Mouse (Mus musculus): ENCODE results near the gene Celsr3. TPM values are rescaled to one million over a fixed set of nuclear protein-coding genes. Genes with fewer than 3 reads are reported as not detected.

The Celsr3 gene
- total and polyA plus RNA-seq, 3 experiments, result 0.03 to 0.12 TPM; not detected in 1

DNA sequence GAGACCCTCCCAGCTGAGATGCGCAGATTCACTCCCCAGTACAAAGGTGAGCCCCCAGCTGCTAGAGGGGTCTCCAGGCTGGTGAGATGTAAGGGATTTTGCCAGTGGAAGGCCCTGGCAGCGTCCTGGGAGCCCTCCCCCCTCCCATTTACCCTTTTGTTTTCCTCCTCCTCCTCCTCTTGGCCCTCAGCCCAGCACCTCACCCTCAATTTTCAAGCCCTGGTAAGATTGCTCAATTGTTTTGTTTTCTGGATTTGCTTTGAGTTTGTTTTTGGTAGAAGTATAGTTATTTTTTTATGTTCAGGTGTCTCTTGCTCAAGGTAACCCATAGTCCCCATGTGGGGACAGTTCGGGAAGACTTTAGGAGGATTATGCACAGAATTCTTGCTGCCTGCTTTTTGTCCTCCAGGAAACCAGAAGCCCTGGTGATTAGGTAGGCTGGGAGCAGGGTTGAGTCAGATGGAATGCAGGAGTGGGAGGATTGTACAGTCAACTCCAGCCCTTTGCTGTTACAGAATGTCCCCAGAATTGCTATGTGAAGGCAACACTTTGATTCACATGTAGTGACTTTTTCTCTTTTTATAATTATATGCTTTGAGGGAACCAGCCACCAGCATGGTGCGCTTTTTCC is 29.7 kb upstream of the Celsr3 start:
- Histone ChIP-seq H3K9ac (ENCODE audit: control insufficient read depth, low read depth, low read length, poor library complexity, severe bottlenecking) (no peak overlapping the region), H3K4me3 (ENCODE audit: control insufficient read depth in 1 of 2, insufficient read depth in 1 of 2, low read depth in 2 of 2, low read length in 2 of 2) (no peak overlapping the region), H3K27ac (ENCODE audit: control insufficient read depth, low read depth, low read length) (no peak overlapping the region)

DNA sequence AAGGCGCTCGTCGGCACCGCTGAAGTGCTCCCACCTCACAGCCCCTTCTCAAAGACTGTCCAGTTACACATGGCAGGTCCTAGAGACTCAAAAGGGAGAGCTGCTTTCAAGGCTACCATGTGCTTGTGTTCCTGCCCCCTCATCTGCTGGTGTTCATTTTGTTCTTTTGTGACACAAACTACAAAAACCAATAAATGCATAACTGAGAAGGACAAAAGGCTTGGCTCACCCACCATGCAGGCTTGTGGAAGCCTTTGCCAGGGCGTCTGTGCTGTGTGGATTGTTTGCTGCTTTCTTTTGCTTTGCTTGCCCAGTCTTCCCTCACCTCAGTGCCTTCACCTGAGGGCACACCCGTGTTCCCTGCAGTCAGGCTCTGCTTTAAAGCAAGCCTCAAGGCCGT is 28.6 kb upstream of the Celsr3 start:
- Histone ChIP-seq H3K9me3 (replicated peaks; ENCODE audit: insufficient read depth, low read length) (no peaks in the 10 kb centered on the region), H3K4me3 (ENCODE audit: control insufficient read depth in 1 of 2, insufficient read depth in 1 of 2, low read depth in 2 of 2, low read length in 2 of 2) (no peak overlapping the region), H3K79me2 (ENCODE audit: control insufficient read depth, insufficient read depth, low read length, poor library complexity) (peaks cover 23% of the 10 kb centered on the region), H3K27ac (ENCODE audit: control insufficient read depth, low read depth, low read length) (no peak overlapping the region), H3K4me1 (ENCODE audit: control insufficient read depth in 1 of 2, insufficient read depth in 2 of 2, low read length in 2 of 2) (peaks cover 4 to 5% of the 10 kb centered on the region in 2 experiments), H3K9ac (ENCODE audit: control insufficient read depth, low read depth, low read length, poor library complexity, severe bottlenecking) (no peak overlapping the region), H3K36me3 (ENCODE audit: control insufficient read depth in 1 of 2, insufficient read depth in 2 of 2, low read length in 2 of 2) (peaks cover 10 to 11% of the 10 kb centered on the region in 2 experiments), H3K27me3 (ENCODE audit: control insufficient read depth in 1 of 2, insufficient read depth in 2 of 2, low read length in 2 of 2) (no peaks in the 10 kb centered on the region)
- TF ChIP-seq POLR2A (IDR thresholded peaks at IDR 0.05; ENCODE audit: control insufficient read depth in 1 of 2, insufficient read depth in 1 of 2, low read depth in 1 of 2, low read length in 2 of 2, poor library complexity in 1 of 2), result no peak
- DNase-seq (ENCODE audit: low read depth, low spot score), result no peak

More for the DNA sequence above, 29.7 kb upstream of the Celsr3 start:
- DNase-seq (ENCODE audit: low read depth, low spot score), result no peak
- H3K4me1 ChIP-seq (ENCODE audit: control insufficient read depth in 1 of 2, insufficient read depth in 2 of 2, low read length in 2 of 2), result peaks cover 10 to 11% of the 10 kb centered on the region in 2 experiments
- peaks cover 24% of the 10 kb centered on the region for H3K79me2 ChIP-seq (ENCODE audit: control insufficient read depth, insufficient read depth, low read length, poor library complexity)
- no peak for TF ChIP-seq MAFK (IDR thresholded peaks at IDR 0.05; ENCODE audit: borderline replicate concordance, low read depth, low read length)
- TF ChIP-seq NELFE (IDR thresholded peaks at IDR 0.05; ENCODE audit: low read depth, low read length), result no peak
- no peak for TF ChIP-seq RAD21 (IDR thresholded peaks at IDR 0.05; ENCODE audit: low read depth, low read length)
- TF ChIP-seq HCFC1 (IDR thresholded peaks at IDR 0.05; ENCODE audit: low read depth, low read length), result no peak
- H3K9me3 ChIP-seq (replicated peaks; ENCODE audit: insufficient read depth, low read length), result no peaks in the 10 kb centered on the region
- no peaks in the 10 kb centered on the region for H3K27me3 ChIP-seq (ENCODE audit: control insufficient read depth in 1 of 2, insufficient read depth in 2 of 2, low read length in 2 of 2)
- peaks cover 3 to 18% of the 10 kb centered on the region in 2 experiments for H3K36me3 ChIP-seq (ENCODE audit: control insufficient read depth in 1 of 2, insufficient read depth in 2 of 2, low read length in 2 of 2)

DNA sequence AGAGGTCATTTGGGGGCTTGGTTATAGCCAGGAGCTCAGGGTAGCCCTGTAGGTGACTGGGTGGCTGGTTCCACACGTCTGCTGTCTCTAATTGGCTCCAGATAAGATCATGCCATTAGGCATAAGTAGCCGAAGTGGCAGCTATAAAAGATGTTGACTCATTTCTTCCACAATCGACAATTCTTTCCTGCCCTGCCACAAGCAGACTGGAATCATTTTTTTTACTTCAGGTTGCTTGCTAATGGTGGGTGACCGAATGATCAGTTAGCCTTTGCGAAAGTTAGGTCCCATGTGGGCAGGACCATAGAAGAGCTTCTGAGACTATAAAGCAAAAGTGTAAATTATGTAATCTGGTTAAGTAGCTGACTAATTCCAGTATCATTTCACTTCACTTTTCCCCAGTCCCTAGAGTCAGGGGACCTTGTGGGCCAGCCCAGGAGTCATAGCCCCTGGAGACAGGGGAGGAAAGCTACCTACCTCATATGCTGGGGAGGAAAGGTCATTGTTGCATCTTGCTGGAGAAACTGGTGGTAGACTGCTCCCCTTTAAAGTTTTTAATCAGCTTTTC is 27.5 kb upstream of the Celsr3 start:
- H3K9me3 ChIP-seq (replicated peaks; ENCODE audit: insufficient read depth, low read length), result no peaks in the 10 kb centered on the region
- TF ChIP-seq RCOR1 (IDR thresholded peaks at IDR 0.05; ENCODE audit: low read depth, low read length) (no peak), MXI1 (IDR thresholded peaks at IDR 0.05; ENCODE audit: low read depth, low read length) (no peak), KAT2A (conservative IDR thresholded peaks at IDR 0.05; ENCODE audit: low read depth, low read length) (no peak), ETS1 (IDR thresholded peaks at IDR 0.05; ENCODE audit: low read depth, low read length) (no peak), CHD1 (IDR thresholded peaks at IDR 0.05; ENCODE audit: low read depth, low read length) (no peak), ZNF384 (IDR thresholded peaks at IDR 0.05; ENCODE audit: low read depth, low read length) (no peak), ZMIZ1 (IDR thresholded peaks at IDR 0.05; ENCODE audit: low read depth, low read length) (no peak), MYB (IDR thresholded peaks at IDR 0.05; ENCODE audit: low read depth, low read length) (no peak), MAFK (IDR thresholded peaks at IDR 0.05; ENCODE audit: borderline replicate concordance, low read depth, low read length) (no peak), HCFC1 (IDR thresholded peaks at IDR 0.05; ENCODE audit: low read depth, low read length) (no peak), CHD2 (IDR thresholded peaks at IDR 0.05; ENCODE audit: low read length) (no peak), SIN3A (IDR thresholded peaks at IDR 0.05; ENCODE audit: low read length) (no peak), TAL1 (IDR thresholded peaks at IDR 0.05; ENCODE audit: low read length) (no peak), NELFE (IDR thresholded peaks at IDR 0.05; ENCODE audit: low read depth, low read length) (no peak), NRF1 (IDR thresholded peaks at IDR 0.05; ENCODE audit: insufficient read depth, low read depth, low read length, poor library complexity, severe bottlenecking) (no peak)
- DNase-seq (ENCODE audit: low read depth, low spot score), result no peak

More for the DNA sequence above, 27.5 kb upstream of the Celsr3 start:
- Histone ChIP-seq H3K9ac (ENCODE audit: control insufficient read depth, low read depth, low read length, poor library complexity, severe bottlenecking) (no peak overlapping the region), H3K27ac (ENCODE audit: control insufficient read depth, low read depth, low read length) (no peak overlapping the region), H3K79me2 (ENCODE audit: control insufficient read depth, insufficient read depth, low read length, poor library complexity) (peaks cover 16% of the 10 kb centered on the region), H3K27me3 (ENCODE audit: control insufficient read depth in 1 of 2, insufficient read depth in 2 of 2, low read length in 2 of 2) (no peaks in the 10 kb centered on the region), H3K4me3 (ENCODE audit: control insufficient read depth in 1 of 2, insufficient read depth in 1 of 2, low read depth in 2 of 2, low read length in 2 of 2) (no peak overlapping the region), H3K4me1 (ENCODE audit: control insufficient read depth in 1 of 2, insufficient read depth in 2 of 2, low read length in 2 of 2) (peaks cover 0 to 3% of the 10 kb centered on the region in 2 experiments; a peak in 3 of 4 replicates), H3K36me3 (ENCODE audit: control insufficient read depth in 1 of 2, insufficient read depth in 2 of 2, low read length in 2 of 2) (peaks cover 8 to 13% of the 10 kb centered on the region in 2 experiments; a peak in 3 of 4 replicates)
